Mouse (Mus musculus) monocyte, adult 2 months (primary cell): Measurements from ENCODE around the gene Rec114.

Experiments used
- DNase-seq, 2 experiments: peaks; one replicate each; pipeline ENCODE4 v3.0.0; 2022; ENCODE audit warnings: low spot score in 2 of 2, low read depth in 1 of 2

Rec114 gene

DNA sequence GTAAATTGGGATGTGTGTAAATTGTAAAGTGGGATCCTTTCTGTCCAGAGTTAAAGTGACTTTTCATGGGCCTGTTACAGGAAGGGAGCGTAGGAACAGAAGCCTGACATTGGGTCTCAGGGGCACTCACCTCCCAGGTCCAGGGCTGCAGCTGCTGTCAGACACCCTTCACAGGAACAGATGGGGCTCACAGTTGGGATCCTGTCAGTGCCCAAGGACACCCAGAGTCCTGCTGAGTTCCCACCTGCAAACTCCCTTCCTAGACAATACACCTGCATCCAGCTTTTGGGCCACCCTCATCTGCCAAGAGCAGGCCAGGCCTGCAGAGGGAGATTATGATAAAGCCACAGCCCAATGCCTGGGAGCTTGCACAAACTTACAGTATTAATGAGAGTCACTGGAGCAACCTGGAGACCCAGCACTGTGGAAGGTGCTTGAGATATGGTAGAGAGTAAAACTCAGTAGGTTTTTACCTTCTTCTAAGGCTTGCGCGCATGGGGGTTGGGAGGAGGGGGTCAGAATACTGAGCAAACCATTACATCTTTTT lies at the start of gene Rec114:
Gene Rec114, minus strand, starts transcription at position 263 of the 547 bp plus-strand sequence.
- no peak for DNase-seq

DNA sequence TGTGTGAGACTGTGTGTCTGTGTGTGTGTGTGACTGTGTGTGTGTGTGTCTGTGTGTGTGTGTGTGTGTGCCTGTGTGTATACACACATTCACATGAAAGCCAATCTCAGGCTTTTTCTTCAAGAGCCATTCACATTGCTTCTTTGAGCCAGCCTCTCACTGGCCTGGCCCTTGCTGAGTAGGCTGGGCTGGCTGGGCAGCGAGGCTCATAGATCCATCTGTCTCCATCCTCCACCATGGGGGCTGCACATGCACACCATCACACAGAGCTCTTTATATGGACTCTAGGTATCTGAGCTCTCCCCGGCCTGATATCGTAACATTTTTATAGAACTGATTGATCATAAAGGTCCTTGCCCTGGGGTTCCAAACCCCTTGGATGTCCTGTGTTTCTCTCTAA lies 45.7 kb upstream of the Rec114 start:
- no peak for DNase-seq

DNA sequence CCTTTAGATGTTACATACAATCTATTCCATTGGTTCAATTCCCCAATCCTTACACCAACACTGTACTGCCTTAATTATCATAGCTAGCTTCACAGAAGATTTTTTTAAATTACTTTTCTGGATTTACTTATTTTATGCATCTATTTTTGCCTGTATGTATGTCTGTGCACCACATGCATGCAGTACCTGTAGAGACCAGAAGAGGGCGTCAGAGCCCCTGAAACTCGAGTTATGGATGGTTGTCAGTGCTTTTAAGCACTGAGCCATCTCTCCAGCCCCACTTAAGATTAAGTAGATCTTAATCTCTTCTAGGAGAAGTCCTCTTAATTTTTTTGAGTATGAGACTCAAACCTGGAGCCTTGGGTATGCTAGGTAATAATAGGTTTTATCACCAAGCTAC lies 31.6 kb upstream of the Rec114 start:
- no peak for DNase-seq

DNA sequence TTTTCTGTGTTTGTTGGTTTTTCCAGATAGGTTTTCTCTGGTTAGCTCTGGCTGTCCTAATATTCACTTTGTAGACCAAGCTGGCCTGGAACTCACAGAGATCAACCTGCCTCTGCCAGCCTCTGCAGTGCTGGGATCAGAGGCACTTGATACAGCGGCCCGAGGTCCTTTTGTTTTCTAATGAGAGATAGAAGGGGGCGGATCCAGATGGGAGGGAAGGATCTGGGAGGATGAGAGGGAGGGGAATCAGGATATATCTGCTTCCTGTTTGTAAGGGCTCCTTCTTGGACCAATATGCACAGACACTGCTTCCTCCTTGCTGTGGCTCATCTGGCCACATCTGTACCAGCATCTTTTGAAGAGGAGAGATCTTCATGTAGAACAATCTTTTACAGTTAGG lies 31.0 kb upstream of the Rec114 start:
- DNase-seq = no peak

DNA sequence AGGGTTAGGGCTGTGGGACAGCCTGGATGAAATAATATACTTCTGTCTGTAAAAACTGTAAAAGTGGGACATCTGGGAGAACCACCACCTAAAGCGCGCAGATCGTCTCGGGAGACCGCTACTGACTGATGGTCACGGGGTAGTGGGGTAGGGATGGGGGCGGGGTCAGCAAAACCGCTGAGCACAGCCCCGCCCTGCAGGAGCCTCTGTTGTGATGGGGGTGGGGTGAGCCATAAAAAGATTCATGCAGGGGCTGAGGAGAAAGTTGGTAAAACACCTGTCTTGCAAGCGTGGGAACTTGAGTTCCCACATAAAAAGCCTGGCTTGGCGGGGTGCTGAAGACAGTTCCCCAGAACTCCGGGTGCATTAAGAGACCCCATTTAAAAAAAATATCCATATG lies 26.2 kb upstream of the Rec114 start:
- DNase-seq = no peak

DNA sequence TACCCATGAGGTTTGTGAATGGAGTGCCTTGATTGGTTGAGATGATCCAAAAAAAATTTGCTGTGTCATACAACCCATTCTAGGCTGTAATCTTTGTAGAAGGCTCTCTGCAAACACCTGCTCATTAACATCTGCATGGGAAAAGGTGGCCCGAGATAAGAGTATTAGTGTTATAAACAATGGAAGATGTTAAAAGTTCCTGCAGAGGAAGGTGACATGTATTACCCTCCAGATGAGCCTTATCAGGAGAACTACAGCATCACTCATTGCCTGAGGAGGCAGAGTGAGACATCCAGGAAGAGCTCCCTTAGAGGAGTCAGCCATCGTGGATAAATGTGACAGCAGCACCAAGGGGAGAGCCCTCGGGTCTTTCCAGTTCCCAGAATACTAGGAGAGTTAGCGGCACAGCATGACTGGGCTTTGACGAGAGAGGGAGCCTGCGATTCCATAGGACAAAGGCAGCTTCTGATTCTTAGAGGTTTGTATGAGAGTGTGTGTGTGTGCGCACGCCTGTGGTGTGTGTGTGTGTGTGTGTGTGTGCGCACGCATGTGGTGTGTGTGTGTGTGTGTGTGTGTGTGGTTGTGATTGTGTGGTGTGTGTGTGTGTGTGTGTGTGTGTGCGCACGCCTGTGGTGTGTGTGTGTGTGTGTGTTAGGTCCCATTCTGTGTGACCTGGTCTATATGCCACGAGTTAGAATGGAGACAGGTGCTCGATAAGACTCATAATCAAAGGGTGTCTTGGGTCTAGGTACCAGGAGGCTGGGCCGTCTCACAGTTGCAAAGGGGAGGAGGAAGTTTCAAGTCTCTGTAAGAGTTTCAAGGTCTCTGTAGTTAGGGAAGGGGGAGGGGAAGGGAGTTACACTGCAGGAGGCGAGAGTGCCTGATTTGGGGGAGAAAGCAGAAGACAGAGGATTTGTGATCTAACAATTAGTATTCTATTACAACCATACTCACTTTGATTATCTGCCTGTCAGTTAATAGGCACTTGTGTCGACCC lies 23.5 kb upstream of the Rec114 start:
- DNase-seq = no peak

DNA sequence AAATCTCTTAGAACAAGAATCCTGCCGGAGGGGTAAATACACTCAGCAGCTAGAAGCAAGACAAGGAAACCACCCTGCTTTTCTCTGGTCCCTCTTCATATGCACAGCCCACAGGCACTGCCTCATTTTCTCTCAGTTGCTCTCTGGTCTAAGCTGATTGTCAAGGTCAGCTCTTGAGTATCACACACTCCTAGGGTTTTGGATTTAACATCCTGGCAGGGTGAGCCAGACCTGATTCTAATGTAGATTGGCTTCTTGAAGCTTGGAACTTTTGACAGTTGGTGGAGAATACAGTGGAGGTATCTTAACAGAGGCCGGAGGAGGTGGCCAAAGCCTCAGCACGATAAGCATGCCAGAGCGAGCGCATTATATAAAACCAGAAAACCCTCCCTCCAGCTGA lies 20.6 kb upstream of the Rec114 start:
- DNase-seq = no peak

DNA sequence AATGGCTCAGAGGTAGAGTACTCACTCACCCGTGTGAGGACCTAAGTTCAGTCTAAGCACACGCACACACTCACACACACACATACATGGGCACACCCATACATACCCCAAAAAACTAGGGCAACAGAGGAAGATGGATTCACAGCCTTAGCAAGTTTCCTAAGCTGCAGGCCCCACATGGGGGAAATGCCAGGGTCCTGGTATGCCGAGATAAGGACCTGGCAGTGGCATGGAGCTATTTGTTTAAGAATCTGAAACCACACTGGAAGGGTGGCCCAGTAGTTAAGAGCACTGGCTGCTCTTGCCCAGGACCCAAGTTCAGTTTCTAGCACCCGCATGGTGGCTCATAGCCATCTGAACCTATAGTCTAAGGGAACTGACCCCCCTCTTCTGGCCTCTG lies 19.4 kb upstream of the Rec114 start:
- DNase-seq = no peak

DNA sequence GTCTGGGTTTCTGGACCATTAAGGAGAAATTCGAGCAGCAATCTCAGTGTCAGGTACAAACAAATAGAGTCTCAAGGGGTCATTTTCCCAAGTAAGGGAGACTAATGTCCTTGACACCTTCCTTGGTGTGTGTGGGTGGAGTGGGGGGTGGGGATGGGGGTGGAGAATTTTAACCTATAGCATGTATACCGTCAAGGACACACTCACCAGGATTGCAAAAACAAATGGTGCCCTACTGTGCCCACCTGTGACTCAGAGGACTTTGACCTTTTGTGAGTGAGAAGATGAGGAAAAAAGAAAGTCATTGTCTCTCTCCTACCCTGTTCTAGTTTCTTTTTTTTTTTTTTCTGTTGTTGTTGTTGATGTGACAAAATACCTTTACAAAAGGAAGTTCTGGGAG lies 18.3 kb upstream of the Rec114 start:
- no peak for DNase-seq

DNA sequence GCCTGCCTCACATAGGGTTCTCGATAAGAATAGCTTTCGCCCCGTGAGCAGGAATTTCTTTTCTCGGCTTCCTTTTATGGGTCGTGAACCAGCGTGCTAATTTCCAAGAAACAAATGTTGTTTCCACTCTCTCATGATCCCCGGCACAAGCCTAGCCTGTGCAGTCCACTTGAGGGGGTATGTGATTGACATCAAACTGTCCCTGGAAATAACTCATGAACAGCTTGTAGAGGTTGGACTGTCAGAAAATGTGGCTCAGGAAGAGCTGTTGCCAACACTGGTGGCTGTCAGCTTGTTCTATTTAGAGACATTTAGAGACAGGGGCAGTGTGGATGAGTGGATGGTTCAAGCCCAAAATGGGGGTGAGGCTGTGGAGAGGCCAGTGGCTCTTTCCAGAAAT lies 15.0 kb upstream of the Rec114 start:
- DNase-seq = no peak

DNA sequence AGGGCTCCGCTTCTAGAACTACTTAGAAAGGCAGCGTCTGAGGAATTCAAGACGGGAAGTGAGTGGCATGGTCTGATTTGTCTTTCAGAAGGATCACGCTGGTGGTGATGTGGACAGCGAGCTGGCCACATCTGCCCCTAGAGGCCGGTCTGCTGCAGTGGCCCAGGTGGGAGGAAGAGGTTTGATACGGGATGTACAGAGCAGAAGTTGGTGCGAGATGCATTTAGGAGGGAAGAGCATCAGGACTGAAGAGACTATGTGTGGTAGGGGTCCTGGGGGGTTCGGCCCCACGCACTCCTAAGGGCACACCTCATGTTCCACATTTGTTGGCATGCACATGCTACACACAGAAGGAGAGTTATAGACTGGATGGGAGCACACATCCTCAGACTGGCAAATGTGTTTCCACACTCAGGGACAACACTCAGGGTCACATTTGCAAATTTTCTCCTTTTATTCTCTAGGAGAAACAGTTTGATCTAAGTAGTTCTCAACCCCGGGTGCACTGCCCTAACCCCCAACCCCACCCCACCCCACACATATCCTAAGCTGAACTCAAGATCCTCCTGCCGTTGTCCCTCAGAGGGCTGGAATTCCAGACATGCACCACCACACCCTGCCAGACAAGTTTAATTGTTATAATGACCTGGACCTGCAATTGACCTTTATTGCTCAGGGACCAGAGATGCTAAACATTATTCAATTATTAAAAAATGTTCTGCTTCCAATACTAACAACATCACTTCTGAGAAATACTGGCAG lies 12.8 kb upstream of the Rec114 start:
- DNase-seq = no peak

DNA sequence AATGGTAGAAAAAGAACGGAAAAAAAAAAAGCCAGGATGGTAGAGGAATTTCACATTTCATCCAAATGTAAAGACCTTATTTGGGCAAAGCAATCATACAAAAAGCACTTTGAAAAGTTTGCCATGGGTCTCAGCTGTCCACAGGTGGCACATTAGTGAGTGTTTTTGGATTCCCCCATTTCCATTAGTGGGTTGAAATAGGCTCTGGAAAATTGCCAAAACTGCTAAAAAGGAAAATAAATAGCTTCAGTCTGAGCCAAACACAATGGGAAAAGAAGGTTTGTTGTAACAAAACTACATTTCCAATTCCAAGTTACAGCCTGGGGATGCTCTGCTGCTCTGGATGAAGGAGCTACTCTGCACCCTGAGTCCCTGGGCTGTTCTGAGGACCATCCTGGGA lies 9.8 kb upstream of the Rec114 start:
- no peak for DNase-seq

DNA sequence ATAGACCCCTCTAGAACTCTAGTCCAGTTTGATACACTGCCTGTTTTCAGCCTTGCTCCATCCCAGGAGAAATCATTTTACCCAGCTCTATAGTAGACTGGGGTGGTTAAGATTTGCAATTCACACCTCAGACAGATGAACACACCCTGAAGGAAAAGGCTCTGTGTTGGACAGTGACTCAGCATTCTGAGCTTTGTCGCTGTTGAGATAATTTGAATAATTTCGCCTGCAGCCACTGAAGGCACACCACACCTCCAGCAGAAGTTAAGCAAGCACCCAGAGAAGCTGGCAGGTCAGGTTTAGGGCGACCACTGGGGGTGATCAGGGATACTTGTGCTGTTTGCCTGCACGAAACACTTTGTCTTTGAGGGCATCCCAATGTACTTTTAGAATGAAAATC lies 4.4 kb upstream of the Rec114 start:
- DNase-seq = no peak

DNA sequence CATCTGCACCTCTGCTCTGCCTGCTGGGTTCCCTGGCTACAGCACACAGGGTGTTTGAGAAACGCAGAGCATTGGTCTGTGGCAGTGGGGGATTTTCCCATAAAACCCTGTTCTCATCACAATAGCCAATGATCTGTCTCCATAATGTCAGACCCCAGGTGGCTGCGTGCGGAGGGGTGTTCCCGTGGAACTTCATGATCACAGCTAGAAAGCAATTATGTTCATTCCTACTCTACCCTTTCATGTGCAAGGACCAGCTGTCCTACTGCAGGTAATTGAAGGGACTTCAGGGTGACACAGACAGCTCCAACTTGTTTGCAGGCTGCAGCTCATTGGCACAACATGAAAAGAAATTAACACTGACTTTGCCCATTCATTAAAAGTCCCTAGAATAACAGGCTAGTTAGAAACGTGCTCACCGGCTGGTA lies 3.6 kb upstream of the Rec114 start:
- no peak for DNase-seq

DNA sequence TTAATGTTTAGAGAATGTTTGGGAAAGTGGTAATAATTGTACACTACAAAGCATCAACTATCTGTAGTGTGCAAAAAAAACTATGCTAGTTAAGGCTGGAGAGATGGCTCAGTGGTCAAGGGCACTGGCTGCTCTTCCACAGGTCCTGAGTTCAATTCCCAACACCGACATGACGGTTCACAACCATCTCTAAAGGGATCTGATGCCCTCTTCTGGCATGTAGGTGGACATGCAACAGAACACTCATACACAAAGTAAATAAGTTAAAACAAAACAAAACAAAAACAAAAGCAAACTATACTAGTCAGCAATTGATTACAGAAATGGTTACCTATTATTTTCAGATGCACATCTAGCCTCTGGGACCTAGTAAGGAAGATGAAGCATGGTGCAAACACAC lies 1.1 kb downstream of the Rec114 start:
- DNase-seq = no peak

DNA sequence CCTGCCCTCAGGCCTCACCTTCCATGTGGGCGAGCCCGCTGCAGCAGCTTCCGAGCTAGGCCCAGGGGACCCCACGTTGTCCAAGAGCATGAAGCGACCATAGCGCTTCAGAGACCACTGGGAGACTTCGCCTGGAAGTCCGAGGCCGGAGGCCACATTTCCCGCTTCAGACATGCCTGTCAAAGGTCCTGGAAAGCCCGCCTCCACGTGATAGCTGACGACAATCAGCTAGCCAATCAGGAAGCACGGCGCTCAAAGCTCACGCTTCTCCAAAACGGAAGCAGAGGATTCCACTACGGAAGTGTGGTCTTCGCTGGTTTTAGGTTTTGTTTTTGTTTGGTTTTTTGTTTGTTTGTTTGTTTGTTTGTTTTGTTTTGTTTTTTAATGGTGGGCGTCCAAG lies 2.4 kb downstream of the Rec114 start:
- DNase-seq = no peak

DNA sequence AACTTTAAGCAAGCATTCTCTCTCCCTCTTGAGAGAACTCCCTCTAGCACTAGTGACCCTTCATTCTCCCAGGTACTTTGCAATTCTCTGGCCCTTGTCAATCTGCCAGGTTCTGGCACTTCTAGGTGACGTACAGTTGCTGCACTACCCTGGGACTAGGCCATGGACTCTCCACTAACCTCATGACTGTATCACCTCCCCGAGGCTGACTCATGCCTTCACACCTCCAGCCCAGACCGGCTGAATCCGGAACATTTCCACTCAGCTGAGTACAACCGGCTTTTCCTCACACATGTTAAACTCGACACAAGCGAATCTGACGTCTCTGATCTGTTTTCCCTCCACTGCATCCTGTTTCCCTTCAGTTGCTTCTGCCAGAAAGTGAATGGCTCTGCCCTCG lies 4.0 kb downstream of the Rec114 start:
- DNase-seq = no peak

DNA sequence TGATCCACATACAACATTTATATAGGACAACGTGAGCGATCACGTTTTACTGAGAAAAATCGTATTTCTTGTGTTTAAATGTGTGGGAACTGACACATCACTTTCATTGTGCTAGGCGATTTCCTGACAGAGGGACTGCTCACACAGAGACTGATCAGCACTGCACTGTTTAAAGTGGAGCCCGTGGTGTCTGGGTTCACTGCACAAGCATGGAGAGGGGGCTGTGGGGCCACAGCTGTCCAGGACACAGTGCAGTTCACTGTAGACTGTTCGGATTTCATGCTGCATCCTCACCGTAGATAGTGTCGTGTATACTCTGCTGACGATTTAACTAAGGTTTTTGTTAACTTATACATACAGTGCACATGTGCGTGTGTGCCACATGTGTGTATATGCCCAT lies 20.6 kb downstream of the Rec114 start:
- DNase-seq = no peak

DNA sequence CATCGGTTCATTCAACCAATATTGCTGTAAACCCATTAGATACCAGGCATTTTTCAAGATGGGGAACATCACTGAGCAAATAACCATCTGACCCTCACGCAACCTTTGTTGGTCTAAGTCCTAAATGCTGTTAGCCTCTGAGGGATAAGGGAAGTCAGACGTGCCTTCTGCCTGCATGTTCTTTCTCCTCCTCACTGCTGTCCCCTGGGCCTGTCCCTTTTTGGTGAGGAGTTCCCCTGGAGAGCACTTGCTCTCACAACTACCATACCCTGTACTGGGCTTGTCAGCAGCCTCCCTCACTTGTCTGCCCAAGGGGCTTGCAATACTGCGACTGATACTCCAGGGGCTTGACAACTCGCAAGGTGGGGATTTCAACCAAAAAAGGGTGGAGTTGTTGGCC lies 21.6 kb downstream of the Rec114 start:
- no peak for DNase-seq

DNA sequence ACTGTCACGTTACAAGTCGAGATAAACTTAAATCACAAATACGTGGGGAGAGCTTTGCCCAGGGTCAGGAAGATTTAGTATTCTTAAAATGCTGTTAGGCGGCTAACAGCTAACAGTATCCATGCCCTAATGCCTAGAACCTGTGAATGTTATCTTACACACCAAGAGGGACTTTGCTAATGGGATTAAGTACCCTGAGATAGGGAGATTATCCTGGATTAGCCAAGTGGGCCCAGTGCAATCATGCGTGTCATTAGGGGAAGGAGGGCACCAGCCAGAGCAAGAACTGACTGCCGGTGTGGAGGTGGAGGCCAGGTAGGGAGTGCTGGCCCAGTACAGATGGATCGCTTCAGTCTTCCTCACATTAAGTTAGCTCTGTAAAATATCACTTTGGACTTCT lies 22.7 kb downstream of the Rec114 start:
- DNase-seq = no peak

DNA sequence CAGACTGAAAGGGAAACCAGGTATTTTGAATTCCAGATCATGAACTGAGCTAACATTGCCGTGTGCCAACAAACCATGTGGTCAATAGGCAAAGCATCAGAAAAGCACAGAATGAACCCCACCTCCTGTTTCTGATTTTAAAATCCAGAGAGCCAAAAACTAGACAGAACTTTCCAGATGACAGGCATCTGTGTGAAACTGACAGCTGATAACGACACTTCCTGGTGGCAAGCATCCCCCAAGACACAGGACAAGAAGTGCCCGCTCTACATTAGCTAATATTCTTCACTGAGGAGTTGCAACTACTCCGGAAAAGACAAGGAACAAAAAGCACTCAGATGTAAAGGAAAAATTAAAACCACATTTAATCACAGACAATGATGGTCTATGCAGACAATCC lies 23.6 kb downstream of the Rec114 start:
- DNase-seq = no peak

DNA sequence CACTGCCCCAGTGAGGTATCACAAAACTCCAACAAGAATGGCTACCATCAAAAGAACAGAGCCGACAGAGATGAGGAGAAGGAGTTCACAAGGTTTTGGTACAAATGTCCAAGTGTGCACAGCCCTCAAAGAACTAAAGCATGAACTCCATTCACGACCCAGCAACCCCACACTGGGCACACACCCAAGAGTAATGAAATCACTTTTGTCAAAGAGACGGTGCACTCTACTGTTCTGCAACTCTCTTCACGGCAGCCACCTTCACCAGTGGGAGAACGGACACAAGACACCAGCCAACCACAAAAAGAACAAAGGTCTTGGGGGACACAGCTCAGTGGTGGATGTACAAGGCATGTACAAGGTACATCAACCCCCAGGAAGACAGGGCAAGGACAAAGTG lies 24.3 kb downstream of the Rec114 start:
- DNase-seq = no peak
